In the genomic region with DNA sequence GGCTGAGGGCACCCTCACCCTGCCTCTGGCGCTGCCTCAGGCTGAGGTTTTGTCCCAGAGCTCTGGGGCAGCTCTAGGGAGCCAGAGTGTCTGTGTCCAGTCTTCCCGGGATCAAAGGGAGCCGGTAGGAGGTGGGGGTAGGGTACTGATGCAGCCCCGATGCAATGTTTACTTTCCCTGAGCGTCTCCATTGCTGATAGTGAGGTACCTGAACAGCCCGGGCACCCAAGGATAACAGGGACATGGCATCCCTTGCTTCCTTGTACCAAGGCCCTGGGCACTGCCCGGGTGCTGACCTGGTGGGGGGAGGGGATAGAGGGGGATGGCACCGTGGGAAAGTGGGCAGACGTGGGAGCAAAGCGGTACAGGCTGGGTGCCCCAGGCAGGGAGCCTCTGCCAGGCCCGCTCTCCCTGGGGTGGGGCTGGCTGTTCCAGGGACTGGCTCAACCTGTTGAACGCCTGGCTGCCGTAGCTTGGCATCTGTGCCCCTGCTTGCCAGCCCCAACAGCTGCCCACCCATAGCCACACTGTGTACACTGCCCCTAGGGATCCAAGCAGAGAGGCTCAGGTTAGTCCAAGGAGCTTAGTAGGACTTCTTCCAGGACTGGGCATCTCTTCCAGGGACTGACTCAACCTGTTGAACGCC, we compare ENCODE assay signal across 7 mouse cellular contexts. TPM values are rescaled to one million over a fixed set of nuclear protein-coding genes. Genes with fewer than 3 reads are reported as not detected.
DNase-seq lines count a peak whose midpoint lies in the region; ATAC-seq and TF ChIP-seq lines count a peak whose summit lies in the region.

No protein-coding gene starts in this region.

- DNase-seq in testis, postnatal 14 days (ENCODE audit: low spot score) = no peak
- peak; percentile 71 for DNase-seq in stomach, postnatal 0 days (ENCODE audit: low spot score)
- no peak for DNase-seq in layer of hippocampus, adult 9-10 months (ENCODE audit: low spot score)

- no peaks in the 10 kb centered on the region for H3K27me3 ChIP-seq in testis, adult 2 months (ENCODE audit: control insufficient read depth, insufficient read depth, low read length)
- no peaks in the 10 kb centered on the region for H3K27me3 ChIP-seq in forebrain, embryonic 13.5 days
- no peaks in the 10 kb centered on the region for H3K27me3 ChIP-seq in intestine, embryonic 15.5 days (replicated peaks)
- peaks cover 39% of the 10 kb centered on the region for H3K27me3 ChIP-seq in liver, embryonic 16.5 days (ENCODE audit: control insufficient read depth, insufficient read depth, low read depth, low read length)
- no peaks in the 10 kb centered on the region for H3K27me3 ChIP-seq in stomach, postnatal 0 days (ENCODE audit: control insufficient read depth, insufficient read depth, low read length)

- no peak for TF ChIP-seq POLR2A in testis, adult 2 months (IDR thresholded peaks at IDR 0.05; ENCODE audit: control insufficient read depth, low read depth, low read length)

- H3K27ac ChIP-seq in testis, adult 2 months (ENCODE audit: control insufficient read depth, insufficient read depth, low read depth, low read length) = peak overlapping the region; percentile 69
- H3K27ac ChIP-seq in forebrain, embryonic 13.5 days = no peak overlapping the region
- peak overlapping the region; percentile 98 for H3K27ac ChIP-seq in intestine, embryonic 15.5 days
- peak overlapping the region; percentile 44 for H3K27ac ChIP-seq in liver, embryonic 16.5 days (ENCODE audit: low read length)
- peak overlapping the region; percentile 98 for H3K27ac ChIP-seq in stomach, postnatal 0 days (replicated peaks)

- 31% methylated on average over 14 of the region's 14 CpGs for WGBS in forebrain, embryonic 13.5 days
- WGBS in intestine, embryonic 15.5 days = 14% methylated on average over 14 of the region's 14 CpGs
- 47% methylated on average over 14 of the region's 14 CpGs for WGBS in liver, embryonic 16.5 days (ENCODE audit: insufficient replicate concordance)
- WGBS in stomach, postnatal 0 days = 19% methylated on average over 12 of the region's 14 CpGs

- no peak overlapping the region for H3K4me3 ChIP-seq in testis, adult 2 months (ENCODE audit: control insufficient read depth, low read depth, low read length)
- H3K4me3 ChIP-seq in forebrain, embryonic 13.5 days = peak overlapping the region; percentile 99
- peak overlapping the region; percentile 95 for H3K4me3 ChIP-seq in intestine, embryonic 15.5 days (replicated peaks)
- H3K4me3 ChIP-seq in liver, embryonic 16.5 days (ENCODE audit: low read depth, low read length) = peak overlapping the region; percentile 72
- H3K4me3 ChIP-seq in stomach, postnatal 0 days (ENCODE audit: low read depth, low read length) = peak overlapping the region; percentile 99

- H3K9ac ChIP-seq in forebrain, embryonic 13.5 days = peak overlapping the region; percentile 66
- H3K9ac ChIP-seq in intestine, embryonic 15.5 days = peak overlapping the region; percentile 93
- peak overlapping the region; percentile 5; the same call in 1 of the 2 replicates for H3K9ac ChIP-seq in liver, embryonic 16.5 days (ENCODE audit: low read depth, low read length)
- peak overlapping the region; percentile 60 for H3K9ac ChIP-seq in stomach, postnatal 0 days (ENCODE audit: low read length)

- H3K36me3 ChIP-seq in testis, adult 2 months (ENCODE audit: control insufficient read depth, insufficient read depth, low read length) = no peaks in the 10 kb centered on the region
- H3K36me3 ChIP-seq in forebrain, embryonic 13.5 days (ENCODE audit: poor library complexity, severe bottlenecking) = no peaks in the 10 kb centered on the region
- no peaks in the 10 kb centered on the region for H3K36me3 ChIP-seq in intestine, embryonic 15.5 days
- no peaks in the 10 kb centered on the region for H3K36me3 ChIP-seq in liver, embryonic 16.5 days (ENCODE audit: control insufficient read depth, insufficient read depth)
- H3K36me3 ChIP-seq in stomach, postnatal 0 days (ENCODE audit: control insufficient read depth, insufficient read depth, low read length) = no peaks in the 10 kb centered on the region

- TF ChIP-seq EP300 in stomach, postnatal 0 days (optimal IDR thresholded peaks at IDR 0.05) = peak; percentile 46

- no peak for TF ChIP-seq CTCF in testis, adult 2 months (IDR thresholded peaks at IDR 0.05; ENCODE audit: control insufficient read depth, insufficient read depth, insufficient replicate concordance, low read depth, low read length)
- TF ChIP-seq CTCF in stomach, postnatal 0 days (IDR thresholded peaks at IDR 0.05; ENCODE audit: low read depth) = no peak

- no peak for ATAC-seq in forebrain, embryonic 13.5 days
- ATAC-seq in intestine, embryonic 15.5 days = no peak
- no peak for ATAC-seq in liver, embryonic 16.5 days (ENCODE audit: low read depth)
- peak; percentile 2; the same call in 1 of the 2 replicates for ATAC-seq in stomach, postnatal 0 days (ENCODE audit: low FRiP score, low TSS enrichment)

- H3K4me2 ChIP-seq in forebrain, embryonic 13.5 days = peak overlapping the region; percentile 99
- peak overlapping the region; percentile 86 for H3K4me2 ChIP-seq in intestine, embryonic 15.5 days (replicated peaks)
- peak overlapping the region; percentile 57 for H3K4me2 ChIP-seq in liver, embryonic 16.5 days (ENCODE audit: low read depth, low read length)
- peak overlapping the region; percentile 77 for H3K4me2 ChIP-seq in stomach, postnatal 0 days (replicated peaks; ENCODE audit: low read depth)

- peaks cover 22% of the 10 kb centered on the region for H3K4me1 ChIP-seq in testis, adult 2 months (ENCODE audit: control insufficient read depth, insufficient read depth, low read length)
- peaks cover 81% of the 10 kb centered on the region for H3K4me1 ChIP-seq in forebrain, embryonic 13.5 days
- H3K4me1 ChIP-seq in intestine, embryonic 15.5 days (replicated peaks) = peaks cover 73% of the 10 kb centered on the region
- peaks cover 13% of the 10 kb centered on the region for H3K4me1 ChIP-seq in liver, embryonic 16.5 days (ENCODE audit: control insufficient read depth, low read depth, low read length)
- peaks cover 38% of the 10 kb centered on the region for H3K4me1 ChIP-seq in stomach, postnatal 0 days (replicated peaks; ENCODE audit: control insufficient read depth, insufficient read depth)

- no peaks in the 10 kb centered on the region for H3K9me3 ChIP-seq in forebrain, embryonic 13.5 days (replicated peaks)
- H3K9me3 ChIP-seq in intestine, embryonic 15.5 days = no peaks in the 10 kb centered on the region
- H3K9me3 ChIP-seq in liver, embryonic 16.5 days (replicated peaks; ENCODE audit: control insufficient read depth, low read length) = no peaks in the 10 kb centered on the region
- H3K9me3 ChIP-seq in stomach, postnatal 0 days (ENCODE audit: control insufficient read depth, low read length) = no peaks in the 10 kb centered on the region

RNA-seq across cellular contexts. Expression of gene Bcl9l, which starts 3.0 kb away (rescaled TPM):
- polyA plus RNA-seq in testis, adult 2 months (2012; rRNA removed) = 8.4 and 9.1 TPM in 2 replicates
- 8.6 and 9.1 TPM in 2 replicates for polyA plus RNA-seq in forebrain, embryonic 13.5 days (2015; fragmentation: Nextera tagmentation; extraction: Ambion mirVana)
- 7.5 and 7.8 TPM in 2 replicates for polyA plus RNA-seq in intestine, embryonic 15.5 days (2015; fragmentation: Nextera tagmentation; extraction: Ambion mirVana)
- 2.2 TPM in 2 replicates for polyA plus RNA-seq in liver, embryonic 16.5 days (2015; fragmentation: Nextera tagmentation; extraction: Ambion mirVana)
- 5.2 and 6.1 TPM in 2 replicates for polyA plus RNA-seq in stomach, postnatal 0 days (2015; fragmentation: Nextera tagmentation; extraction: Ambion mirVana)

RNA-seq across cellular contexts. Expression of gene Upk2, which starts 30.9 kb away (rescaled TPM):
- 2.2 and 4.3 TPM in 2 replicates for polyA plus RNA-seq in testis, adult 2 months (2012; rRNA removed)
- polyA plus RNA-seq in forebrain, embryonic 13.5 days (2015; fragmentation: Nextera tagmentation; extraction: Ambion mirVana) = not detected in 2 replicates
- 1.2 TPM in 2 replicates for polyA plus RNA-seq in intestine, embryonic 15.5 days (2015; fragmentation: Nextera tagmentation; extraction: Ambion mirVana)
- not detected in 2 replicates for polyA plus RNA-seq in liver, embryonic 16.5 days (2015; fragmentation: Nextera tagmentation; extraction: Ambion mirVana)
- 5.4 and 7.0 TPM in 2 replicates for polyA plus RNA-seq in stomach, postnatal 0 days (2015; fragmentation: Nextera tagmentation; extraction: Ambion mirVana)

RNA-seq across cellular contexts. Expression of gene Foxr1, which starts 44.7 kb away (rescaled TPM):
- polyA plus RNA-seq in testis, adult 2 months (2012; rRNA removed) = 1.5 and 2.0 TPM in 2 replicates
- polyA plus RNA-seq in forebrain, embryonic 13.5 days (2015; fragmentation: Nextera tagmentation; extraction: Ambion mirVana) = not detected in 2 replicates
- polyA plus RNA-seq in intestine, embryonic 15.5 days (2015; fragmentation: Nextera tagmentation; extraction: Ambion mirVana) = not detected in 2 replicates
- polyA plus RNA-seq in liver, embryonic 16.5 days (2015; fragmentation: Nextera tagmentation; extraction: Ambion mirVana) = not detected in 2 replicates
- 0.05 TPM in 1 of 2 replicates, not detected in the other for polyA plus RNA-seq in stomach, postnatal 0 days (2015; fragmentation: Nextera tagmentation; extraction: Ambion mirVana)

Comparison
In these comparisons a context has a peak if more than half of its experiments do, and no peak if none do; other contexts are left out.
1. H3K9ac ChIP-seq: peak in every context shown above with its lines; median percentile 93 in intestine, embryonic 15.5 days; 66 in forebrain, embryonic 13.5 days; 60 in stomach, postnatal 0 days; 5 in liver, embryonic 16.5 days.